Mouse (Mus musculus) spleen, postnatal 10 days (tissue): ENCODE data around the gene Gpr83.
"Not testable (repeated sequence)": the region's sequence is repeated elsewhere in the genome, so short reads cannot be mapped to it uniquely, and the experiment has no call there.

Experiments
- DNase-seq, 2 experiments: peaks; one replicate each; pipeline ENCODE4 v3.0.0; 2021 to 2022; ENCODE audit warnings: low spot score in 2 of 2

The Gpr83 gene

DNA sequence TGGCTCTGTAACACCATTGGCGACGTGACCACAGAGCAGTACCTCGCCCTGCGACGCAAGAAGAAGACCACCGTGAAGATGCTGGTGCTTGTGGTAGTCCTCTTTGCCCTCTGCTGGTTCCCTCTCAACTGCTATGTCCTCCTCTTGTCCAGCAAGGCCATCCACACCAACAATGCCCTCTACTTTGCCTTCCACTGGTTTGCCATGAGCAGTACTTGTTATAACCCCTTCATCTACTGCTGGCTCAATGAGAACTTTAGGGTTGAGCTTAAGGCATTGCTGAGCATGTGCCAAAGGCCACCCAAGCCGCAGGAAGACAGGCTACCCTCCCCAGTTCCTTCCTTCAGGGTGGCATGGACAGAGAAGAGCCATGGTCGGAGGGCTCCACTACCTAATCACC, 8.3 kb downstream of the Gpr83 start:
- DNase-seq, result no peak

DNA sequence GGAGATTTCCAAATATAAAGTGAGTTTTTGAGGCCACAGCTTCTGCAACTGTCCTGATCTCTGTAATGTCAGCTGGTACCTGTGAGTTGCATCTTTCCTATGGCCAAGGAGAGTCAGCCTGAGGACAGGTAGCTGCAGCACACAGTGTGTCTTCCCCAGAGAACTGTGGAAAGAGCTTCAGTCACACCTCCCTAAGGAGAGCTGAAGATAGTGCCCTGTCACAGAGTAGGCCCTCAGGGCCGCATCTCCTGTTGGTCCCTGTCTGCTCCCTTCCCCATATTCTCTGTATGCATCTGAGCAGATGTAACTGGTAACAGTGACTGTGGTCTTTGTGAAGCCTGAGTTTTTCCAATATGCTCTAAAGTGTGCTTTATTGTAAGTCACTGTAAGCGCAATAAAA, 10.4 kb downstream of the Gpr83 start:
- no peak for DNase-seq

- DNase-seq, result no peak
Observed at GRCm38 (mm10) chr9:14870802-14871201, 10.8 kb downstream of the Gpr83 start.

- no peak for DNase-seq
Observed at GRCm38 (mm10) chr9:14871536-14871935, 11.5 kb downstream of the Gpr83 start.

DNA sequence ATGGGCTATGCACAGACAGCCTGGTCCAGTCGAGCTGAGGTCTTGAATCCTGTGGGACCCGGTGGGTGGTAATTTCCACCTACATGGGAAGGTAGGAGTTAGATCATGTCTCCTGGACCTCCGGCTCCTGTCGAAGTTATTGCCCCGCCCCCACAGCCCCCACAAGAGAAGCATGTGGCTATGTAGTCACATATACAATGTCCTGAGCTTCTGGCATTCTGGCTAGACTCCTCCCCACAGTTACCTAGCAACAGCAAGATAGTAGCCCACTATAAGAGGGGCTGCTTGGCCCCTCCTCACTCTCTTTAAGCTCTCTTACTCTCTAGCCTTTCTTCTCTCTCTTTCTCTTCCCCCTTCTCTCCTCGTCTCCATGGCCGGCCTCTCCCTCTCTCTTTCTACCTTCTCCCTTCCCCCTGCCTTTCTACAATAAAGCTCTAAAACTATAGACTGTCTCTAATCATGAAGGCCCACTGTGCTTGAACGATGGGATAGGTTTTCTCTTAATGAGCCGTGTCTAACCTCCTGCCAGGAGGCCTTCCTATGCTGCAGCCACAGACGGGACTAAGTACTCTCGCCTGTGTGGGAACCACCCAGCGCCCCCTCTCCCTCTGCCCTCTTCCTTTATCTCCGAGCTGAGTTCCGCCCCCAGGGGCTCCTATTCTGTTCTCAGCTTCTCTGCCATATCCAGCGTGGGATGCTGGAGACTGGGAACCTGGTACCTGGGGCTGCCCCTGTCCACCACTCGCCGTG, 12.3 kb downstream of the Gpr83 start:
- DNase-seq, result no peak

DNA sequence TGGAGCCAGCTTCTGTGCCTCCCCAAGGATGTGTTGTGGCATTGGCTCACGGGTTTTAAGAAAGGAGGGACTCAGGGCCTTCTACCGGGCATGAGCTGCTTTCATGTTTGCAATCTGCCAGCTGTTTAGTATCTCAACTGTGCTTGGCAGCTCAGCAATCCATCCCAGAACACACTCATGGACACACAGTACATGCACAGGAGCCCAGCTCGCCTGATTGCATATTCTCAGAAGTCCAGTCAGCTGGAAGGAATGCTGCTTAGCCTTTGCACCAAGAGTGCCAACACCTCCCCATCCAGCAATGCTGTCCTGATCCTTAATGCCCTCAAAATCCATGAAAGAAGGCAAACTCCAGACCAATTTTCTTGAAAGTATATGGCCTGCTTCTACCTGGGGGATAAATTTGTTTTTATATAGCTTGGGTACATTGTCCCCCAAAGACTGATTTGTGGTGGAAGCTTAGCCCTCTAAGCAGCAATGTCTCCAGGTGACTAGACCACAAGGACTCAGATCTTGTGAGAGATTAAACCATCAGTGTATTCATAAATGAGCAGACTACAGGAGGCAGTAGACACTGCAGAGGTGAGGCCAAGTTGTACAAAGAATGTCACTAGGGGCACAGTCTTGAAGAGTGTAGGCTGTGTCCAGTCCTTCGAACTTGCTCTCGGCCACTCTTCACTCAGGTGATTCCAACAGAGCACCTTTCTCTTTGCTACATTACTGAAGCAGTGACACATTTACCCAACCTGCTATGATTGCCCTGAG, 15.9 kb downstream of the Gpr83 start:
- DNase-seq, result no peak

- not testable (repeated sequence) for DNase-seq
Observed at GRCm38 (mm10) chr9:14876566-14876965, 16.6 kb downstream of the Gpr83 start.

DNA sequence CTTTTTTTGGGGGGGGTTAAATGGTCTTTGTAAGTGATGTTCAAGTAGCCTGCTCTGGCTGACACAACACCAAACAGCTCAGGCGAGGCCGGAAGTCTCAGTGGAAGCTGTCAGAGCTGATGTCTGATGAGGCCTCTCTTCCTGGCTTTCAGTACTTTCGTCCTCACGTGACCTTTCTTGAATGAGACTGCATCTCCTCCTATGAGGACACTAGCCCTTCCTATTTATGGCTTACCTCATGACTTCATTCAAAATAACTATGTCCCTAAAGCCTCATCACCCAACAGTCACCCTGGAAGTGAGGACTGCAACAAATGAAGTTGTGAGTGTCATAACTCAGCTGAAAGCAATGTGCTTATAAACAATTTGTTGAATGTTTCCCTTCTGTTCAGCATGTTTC, 24.6 kb downstream of the Gpr83 start:
- DNase-seq, result no peak

DNA sequence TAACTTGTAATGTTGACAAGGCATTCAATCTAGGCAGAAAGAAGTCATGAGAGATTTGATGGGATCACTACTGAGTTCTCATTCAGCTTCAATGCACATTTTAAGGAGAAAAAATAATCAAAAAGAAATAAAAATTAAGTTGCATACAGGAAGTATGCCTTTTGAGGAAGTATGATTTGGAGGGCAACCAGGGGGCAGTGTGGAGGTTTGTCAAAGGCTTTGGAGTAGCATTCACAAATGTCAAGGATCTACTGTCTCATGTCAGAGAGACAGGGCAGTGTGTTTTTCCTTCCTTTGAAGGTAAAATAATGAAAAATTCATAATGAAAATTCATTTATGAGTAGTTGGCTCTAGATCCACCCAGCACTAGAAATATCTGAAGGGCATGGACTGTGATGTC, 25.1 kb downstream of the Gpr83 start:
- DNase-seq, result peak in 1 of 2 experiments; percentile 63

DNA sequence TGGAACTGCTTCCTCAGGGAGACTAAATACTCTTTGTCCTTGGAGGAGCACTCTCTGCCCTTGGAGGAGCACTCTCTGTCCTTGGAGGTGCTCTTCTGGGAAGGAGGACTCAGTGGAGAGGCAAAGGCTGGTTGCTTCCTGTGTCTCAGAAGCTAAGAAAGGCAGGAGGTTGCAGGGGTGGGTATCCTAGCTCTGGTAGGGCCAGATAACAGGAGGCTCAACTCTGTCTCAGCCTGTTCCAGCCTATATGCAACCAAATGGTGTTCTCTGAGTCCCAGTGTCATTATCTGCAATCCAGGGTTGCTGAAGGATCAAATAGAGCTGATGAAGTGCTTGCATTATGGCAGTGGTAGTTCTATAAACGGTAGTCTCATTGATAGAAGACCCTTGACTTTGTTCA, 25.9 kb downstream of the Gpr83 start:
- DNase-seq, result no peak

- peak in 1 of 2 experiments; percentile 36 for DNase-seq
Observed at GRCm38 (mm10) chr9:14887787-14888382, 27.9 kb downstream of the Gpr83 start.

DNA sequence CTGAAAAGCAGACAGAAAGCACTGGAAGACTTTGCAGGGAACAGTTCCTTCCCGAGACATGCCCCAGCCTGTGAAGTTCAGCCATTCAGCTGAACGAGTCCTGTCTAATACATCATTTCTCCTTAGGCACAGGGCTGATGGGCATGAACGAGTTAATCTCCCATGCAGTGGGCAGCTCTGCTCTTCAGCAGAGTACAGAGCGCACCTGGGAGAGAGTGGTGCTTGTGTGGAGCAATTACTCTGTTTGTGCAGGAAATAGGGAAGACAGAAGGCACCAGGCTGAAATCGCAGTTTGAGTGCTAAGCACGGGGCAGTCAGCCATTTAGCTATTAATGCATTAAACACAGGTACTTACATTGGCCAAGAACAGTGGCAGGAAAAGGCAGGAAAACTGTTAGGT, 28.7 kb downstream of the Gpr83 start:
- DNase-seq, result no peak

DNA sequence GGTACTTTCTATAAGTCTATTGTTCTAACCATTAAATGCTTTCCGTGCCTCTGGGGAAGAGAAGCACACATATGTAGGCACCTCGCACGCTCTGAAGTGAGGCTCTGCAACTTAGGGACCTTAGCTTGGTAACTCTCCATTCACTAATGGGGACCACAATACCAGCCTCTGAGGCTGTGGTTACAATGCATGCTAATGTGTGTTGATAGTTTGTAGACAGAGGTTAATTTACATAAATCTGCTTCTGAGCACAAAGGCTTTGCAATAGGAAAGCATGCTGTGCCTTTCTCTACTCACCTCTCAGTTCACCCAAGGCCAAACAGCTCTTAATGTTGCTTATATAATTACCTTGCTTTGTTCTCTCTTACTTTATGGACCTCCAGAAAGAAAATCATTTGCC, 30.7 kb downstream of the Gpr83 start:
- no peak for DNase-seq

DNA sequence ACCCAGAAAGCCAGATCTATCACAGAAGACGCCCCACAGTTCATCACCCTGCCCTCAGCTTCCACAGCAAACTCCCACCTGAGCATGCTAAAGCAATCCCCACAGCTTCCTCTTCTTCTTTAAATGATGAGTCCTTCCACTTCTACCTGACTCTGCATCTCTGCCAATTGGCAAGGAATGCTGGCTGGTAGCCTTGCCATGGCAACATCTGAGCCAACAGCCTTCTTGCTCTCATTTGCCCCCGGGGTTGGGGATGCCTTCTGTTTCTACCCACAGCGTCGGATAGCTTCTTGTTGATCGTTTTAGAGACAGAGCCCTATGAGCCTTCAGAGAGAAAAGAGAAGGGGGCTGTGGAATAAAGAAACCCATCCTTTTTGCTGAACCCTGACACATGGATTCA, 31.9 kb downstream of the Gpr83 start:
- no peak for DNase-seq

DNA sequence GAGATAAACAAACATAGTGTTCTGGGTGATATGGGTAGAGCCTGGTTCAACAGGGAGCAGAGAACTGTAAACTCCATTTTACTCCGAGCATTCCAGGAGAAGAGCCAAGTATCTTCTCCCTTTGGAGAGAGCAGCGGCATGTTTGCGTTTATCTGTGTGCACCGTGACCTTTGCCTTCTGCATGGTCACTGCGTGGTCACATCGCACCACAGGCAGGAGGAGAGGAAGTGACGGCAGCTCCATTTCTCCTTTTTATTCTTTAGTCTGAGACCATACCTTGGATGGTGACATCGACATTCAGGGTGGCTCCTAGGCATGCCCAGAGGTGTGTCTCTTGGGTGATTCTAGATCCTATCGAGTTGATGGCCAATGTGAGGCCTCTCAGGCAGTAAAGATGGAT, 33.4 kb downstream of the Gpr83 start:
- no peak for DNase-seq

- DNase-seq, result no peak
Observed at GRCm38 (mm10) chr9:14894628-14895027, 34.6 kb downstream of the Gpr83 start.

GRCm38 (mm10) chr9:14895237-14895835, 35.3 kb downstream of the Gpr83 start:
- no peak for DNase-seq

DNA sequence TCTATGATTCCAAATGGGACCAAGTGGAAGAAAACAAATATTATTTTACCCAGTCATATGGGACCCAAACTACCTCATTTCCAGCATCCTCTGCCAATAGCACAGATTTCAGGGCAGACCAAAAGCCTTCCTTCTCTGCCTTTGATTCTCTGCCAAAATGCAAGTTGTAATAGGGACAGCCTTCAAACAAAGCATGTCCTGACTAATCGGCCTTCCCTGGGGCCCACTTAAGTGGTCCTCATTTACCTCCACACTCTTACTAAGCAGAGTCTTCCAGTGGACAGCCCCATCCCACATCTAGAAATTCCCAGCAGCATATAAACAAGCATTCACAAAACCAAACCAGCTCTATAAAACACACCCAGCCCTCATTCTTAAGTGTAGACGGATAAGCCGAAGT, 37.1 kb downstream of the Gpr83 start:
- no peak for DNase-seq

- no peak for DNase-seq
Observed at GRCm38 (mm10) chr9:14901757-14902156, 41.7 kb downstream of the Gpr83 start.

GRCm38 (mm10) chr9:14902416-14902815, 42.4 kb downstream of the Gpr83 start:
- no peak for DNase-seq

DNA sequence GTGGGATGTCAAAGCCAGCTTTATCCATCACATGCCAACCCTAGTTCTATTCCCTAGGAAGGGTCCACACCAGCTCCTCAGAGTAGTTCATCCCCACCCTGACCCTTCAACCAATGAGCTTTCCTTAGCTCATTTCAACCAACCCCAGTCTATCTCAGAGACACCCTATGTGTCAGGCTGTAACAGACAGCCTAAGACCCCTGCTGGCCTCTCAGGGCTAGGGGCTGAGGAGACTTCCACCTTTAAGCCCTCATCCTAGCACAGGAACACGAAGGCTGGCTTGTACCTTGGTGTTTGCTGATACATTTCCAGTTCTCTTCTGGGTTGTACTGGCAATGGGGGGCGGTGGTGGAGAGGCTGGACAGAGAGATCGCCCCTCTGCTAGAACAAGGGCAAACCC, 43.0 kb downstream of the Gpr83 start:
- DNase-seq, result no peak

- peak in 1 of 2 experiments; percentile 59 for DNase-seq
Observed at GRCm38 (mm10) chr9:14903581-14904378, 43.8 kb downstream of the Gpr83 start, which contains the start of gene Izumo1r. Gene Izumo1r, minus strand, starts transcription at chr9:14903949.
